Mouse (Mus musculus) heart, embryonic 11.5 days (tissue): ENCODE results near the gene Rap1b. TPM values are rescaled to one million over a fixed set of nuclear protein-coding genes. Genes with fewer than 3 reads are reported as not detected.

Experiments
- ATAC-seq: fragments of 200-750 bp; cut with Nextera tagmentation; replicated peaks from 2 replicates; pipeline ENCODE4 v1.8.0; 2017; ENCODE audit warnings: moderate library complexity; ENCODE audit not compliant: insufficient number of reproducible peaks, low FRiP score, low TSS enrichment
- H3K27ac ChIP-seq: fragments of 300-500 bp; sonication (generic); 2 replicates; pipeline ENCODE4 v1.5.1; 2014; ENCODE audit warnings: mild to moderate bottlenecking, low read depth, low read length
- H3K27me3 ChIP-seq: fragments of 300-500 bp; sonication (generic); 2 replicates; pipeline ENCODE4 v1.6.1; 2014; ENCODE audit warnings: mild to moderate bottlenecking, low read length, mixed read lengths; ENCODE audit not compliant: control insufficient read depth, insufficient read depth
- H3K36me3 ChIP-seq: fragments of 300-500 bp; sonication (generic); 2 replicates; pipeline ENCODE4 v1.6.1; 2014; ENCODE audit warnings: mild to moderate bottlenecking, low read length, moderate library complexity, mixed read lengths; ENCODE audit not compliant: control insufficient read depth, insufficient read depth
- H3K4me1 ChIP-seq: fragments of 300-500 bp; sonication (generic); 2 replicates; pipeline ENCODE4 v1.6.1; 2014; ENCODE audit warnings: low read length; ENCODE audit not compliant: control insufficient read depth, insufficient read depth
- H3K4me2 ChIP-seq: fragments of 300-500 bp; sonication (generic); 2 replicates; pipeline ENCODE4 v1.6.1; 2014; ENCODE audit warnings: mild to moderate bottlenecking, moderate library complexity
- H3K4me3 ChIP-seq: fragments of 300-500 bp; sonication (generic); 2 replicates; pipeline ENCODE4 v1.5.1; 2014; ENCODE audit warnings: low read depth, low read length
- H3K9ac ChIP-seq: fragments of 300-500 bp; sonication (generic); 2 replicates; pipeline ENCODE4 v1.6.1; 2014; ENCODE audit warnings: mild to moderate bottlenecking, low read depth, low read length, moderate library complexity
- H3K9me3 ChIP-seq: fragments of 300-500 bp; sonication (generic); replicated peaks from 2 replicates; pipeline ENCODE4 v1.6.1; 2016; ENCODE audit warnings: low read length; ENCODE audit not compliant: control insufficient read depth
- WGBS: fragments of 180-500 bp; shearing (Covaris S2); extraction: QIAGEN DNeasy Blood & Tissue Kit; methylation state at CpG from one replicate; pipeline ENCODE4 v1.1.7; 2014; ENCODE audit not compliant: insufficient replicate concordance; 5-methylcytosine and 5-hydroxymethylcytosine counted together
- polyA plus RNA-seq: library from polyadenylated mRNA; unstranded; fragments of >200 nt; fragmentation: Nextera tagmentation; extraction: Ambion mirVana; gene quantifications from 2 replicates; pipeline ENCODE4 v1.2.1, GENCODE M21; 2014

Rap1b gene
- polyA plus RNA-seq, 1 experiment from 2014 or later: 137 TPM

- H3K4me2 ChIP-seq: no peak overlapping the region
- 94% methylated on average over 17 of the region's 17 CpGs for whole genome bisulfite sequencing
- no peak overlapping the region for H3K9ac ChIP-seq
- no peaks in the 10 kb centered on the region for H3K27me3 ChIP-seq
- H3K4me1 ChIP-seq: no peaks in the 10 kb centered on the region
- ATAC-seq: no peak
- no peak overlapping the region for H3K4me3 ChIP-seq
- H3K36me3 ChIP-seq: peaks cover 34% of the 10 kb centered on the region
- H3K9me3 ChIP-seq: no peaks in the 10 kb centered on the region
- H3K27ac ChIP-seq: no peak overlapping the region
These were observed 73.3 kb downstream of the Rap1b start for GRCm38 (mm10) chr10:117772364-117773105.

DNA sequence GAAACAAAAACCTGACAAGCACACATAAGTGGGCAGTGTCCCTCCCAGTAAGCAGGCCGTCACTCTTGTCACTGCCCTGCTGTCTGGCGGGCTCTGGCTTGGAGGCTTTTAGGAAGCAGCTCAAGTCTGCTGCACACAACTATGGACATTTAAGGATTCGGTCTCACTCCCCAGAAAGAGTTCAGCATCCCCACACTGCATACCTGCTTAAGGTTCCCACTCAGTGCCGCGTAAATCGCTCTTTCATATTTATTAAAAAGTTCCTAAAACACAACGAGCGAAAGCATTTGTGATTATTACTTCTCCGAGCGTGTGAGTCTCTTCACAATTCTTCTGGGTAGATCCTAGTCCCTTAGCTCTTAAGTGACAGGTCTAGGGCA is 74.7 kb downstream of the Rap1b start:
- Histone ChIP-seq H3K4me2 (no peak overlapping the region), H3K9ac (no peak overlapping the region), H3K9me3 (no peaks in the 10 kb centered on the region), H3K36me3 (peaks cover 28% of the 10 kb centered on the region), H3K4me1 (no peaks in the 10 kb centered on the region), H3K4me3 (no peak overlapping the region), H3K27me3 (no peaks in the 10 kb centered on the region), H3K27ac (no peak overlapping the region)
- ATAC-seq: no peak
- WGBS: 94% methylated on average over 10 of the region's 10 CpGs

DNA sequence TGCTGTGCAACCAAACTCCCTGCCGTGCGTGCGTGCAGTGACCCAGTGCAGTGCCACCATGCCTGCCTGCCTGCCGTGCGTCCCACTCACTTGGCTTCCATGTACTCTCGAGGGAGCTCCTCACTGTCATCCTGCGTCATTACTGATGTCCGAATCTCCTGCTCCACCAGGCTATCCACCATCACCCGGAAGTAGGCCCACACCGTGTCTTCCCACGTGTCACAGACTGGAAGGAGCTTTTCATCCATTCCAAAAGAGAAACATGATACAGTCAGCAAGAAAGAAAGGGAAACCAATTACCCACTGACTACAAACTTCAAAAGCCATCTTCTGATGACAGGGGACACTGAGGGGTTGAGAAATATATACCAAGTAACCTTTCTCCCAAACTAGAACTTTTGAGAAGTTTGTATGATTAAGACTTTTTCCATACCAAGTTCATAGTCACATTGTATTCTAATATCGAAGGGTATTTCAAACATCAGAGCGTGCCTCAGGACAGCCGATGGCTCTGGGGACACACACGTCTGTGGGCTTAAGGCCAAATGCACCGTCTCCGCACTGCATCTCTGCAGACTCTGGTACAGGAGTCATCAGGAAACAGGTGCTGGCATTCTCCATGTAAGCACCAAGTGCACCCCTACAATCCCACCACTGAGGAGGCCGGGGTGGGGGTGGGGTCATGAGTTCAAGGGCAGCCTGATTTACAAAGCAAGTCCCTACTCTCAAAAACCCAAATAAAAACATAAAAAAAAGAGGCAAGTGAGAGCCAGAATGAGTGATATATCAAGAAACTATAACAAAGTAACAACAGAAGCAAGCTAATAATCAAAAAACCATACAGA is 75.3 kb downstream of the Rap1b start:
- ATAC-seq: no peak
- Histone ChIP-seq H3K27ac (no peak overlapping the region), H3K4me1 (no peaks in the 10 kb centered on the region), H3K36me3 (peaks cover 27% of the 10 kb centered on the region), H3K4me2 (no peak overlapping the region), H3K9ac (no peak overlapping the region), H3K9me3 (no peaks in the 10 kb centered on the region), H3K27me3 (no peaks in the 10 kb centered on the region), H3K4me3 (no peak overlapping the region)
- 93% methylated on average over 18 of the region's 18 CpGs for WGBS

- H3K27me3 ChIP-seq: no peaks in the 10 kb centered on the region
- no peaks in the 10 kb centered on the region for H3K4me1 ChIP-seq
- H3K9ac ChIP-seq: no peak overlapping the region
- H3K4me2 ChIP-seq: no peak overlapping the region
- H3K27ac ChIP-seq: no peak overlapping the region
- no peaks in the 10 kb centered on the region for H3K9me3 ChIP-seq
- 91% methylated on average over 9 of the region's 9 CpGs for WGBS
- H3K4me3 ChIP-seq: no peak overlapping the region
- no peak for ATAC-seq
- peaks cover 31% of the 10 kb centered on the region for H3K36me3 ChIP-seq
These were observed 76.1 kb downstream of the Rap1b start for GRCm38 (mm10) chr10:117769541-117770285.

DNA sequence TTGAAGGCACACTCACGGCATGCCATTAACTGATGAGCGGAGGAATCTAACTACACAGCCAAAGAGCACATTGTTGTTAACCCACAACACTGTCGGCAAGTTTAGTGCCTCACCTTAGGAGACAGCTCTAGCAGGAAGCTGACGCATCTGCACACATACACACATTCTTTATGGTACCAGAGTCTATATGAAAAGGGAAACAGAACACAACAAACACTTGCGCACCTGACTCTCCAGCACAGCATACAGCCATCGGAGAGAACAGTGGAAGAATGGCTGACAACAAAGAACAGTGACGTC is 77.7 kb downstream of the Rap1b start:
- no peaks in the 10 kb centered on the region for H3K27me3 ChIP-seq
- no peak overlapping the region for H3K4me3 ChIP-seq
- H3K9me3 ChIP-seq: no peaks in the 10 kb centered on the region
- H3K9ac ChIP-seq: no peak overlapping the region
- ATAC-seq: no peak
- H3K4me1 ChIP-seq: no peaks in the 10 kb centered on the region
- no peak overlapping the region for H3K4me2 ChIP-seq
- H3K27ac ChIP-seq: no peak overlapping the region
- H3K36me3 ChIP-seq: peaks cover 37% of the 10 kb centered on the region
- WGBS: 93% methylated on average over 7 of the region's 7 CpGs

- H3K27me3 ChIP-seq: no peaks in the 10 kb centered on the region
- no peak overlapping the region for H3K4me2 ChIP-seq
- no peak overlapping the region for H3K9ac ChIP-seq
- WGBS: 89% methylated on average over 10 of the region's 10 CpGs
- peaks cover 37% of the 10 kb centered on the region for H3K36me3 ChIP-seq
- H3K27ac ChIP-seq: no peak overlapping the region
- no peaks in the 10 kb centered on the region for H3K9me3 ChIP-seq
- ATAC-seq: no peak
- no peak overlapping the region for H3K4me3 ChIP-seq
- no peaks in the 10 kb centered on the region for H3K4me1 ChIP-seq
These were observed 78.3 kb downstream of the Rap1b start for GRCm38 (mm10) chr10:117767286-117768140.

DNA sequence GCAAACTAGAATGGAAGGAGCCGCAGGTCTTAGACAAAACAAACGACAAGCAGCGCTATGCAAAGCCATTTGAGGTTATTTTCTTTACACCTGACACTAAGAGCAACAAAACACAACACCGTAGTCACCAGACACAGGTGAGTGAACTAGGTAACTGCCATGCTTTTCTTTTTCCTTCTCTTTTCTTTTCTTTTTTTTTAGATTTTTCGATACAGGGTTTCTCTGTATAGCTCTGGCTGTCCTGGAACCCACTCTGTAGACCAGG is 79.0 kb downstream of the Rap1b start:
- WGBS: 92% methylated on average over 5 of the region's 5 CpGs
- H3K27ac ChIP-seq: no peak overlapping the region
- peaks cover 39% of the 10 kb centered on the region for H3K36me3 ChIP-seq
- no peaks in the 10 kb centered on the region for H3K4me1 ChIP-seq
- no peak for ATAC-seq
- H3K27me3 ChIP-seq: no peaks in the 10 kb centered on the region
- no peak overlapping the region for H3K4me2 ChIP-seq
- no peak overlapping the region for H3K4me3 ChIP-seq
- H3K9me3 ChIP-seq: no peaks in the 10 kb centered on the region
- H3K9ac ChIP-seq: no peak overlapping the region

DNA sequence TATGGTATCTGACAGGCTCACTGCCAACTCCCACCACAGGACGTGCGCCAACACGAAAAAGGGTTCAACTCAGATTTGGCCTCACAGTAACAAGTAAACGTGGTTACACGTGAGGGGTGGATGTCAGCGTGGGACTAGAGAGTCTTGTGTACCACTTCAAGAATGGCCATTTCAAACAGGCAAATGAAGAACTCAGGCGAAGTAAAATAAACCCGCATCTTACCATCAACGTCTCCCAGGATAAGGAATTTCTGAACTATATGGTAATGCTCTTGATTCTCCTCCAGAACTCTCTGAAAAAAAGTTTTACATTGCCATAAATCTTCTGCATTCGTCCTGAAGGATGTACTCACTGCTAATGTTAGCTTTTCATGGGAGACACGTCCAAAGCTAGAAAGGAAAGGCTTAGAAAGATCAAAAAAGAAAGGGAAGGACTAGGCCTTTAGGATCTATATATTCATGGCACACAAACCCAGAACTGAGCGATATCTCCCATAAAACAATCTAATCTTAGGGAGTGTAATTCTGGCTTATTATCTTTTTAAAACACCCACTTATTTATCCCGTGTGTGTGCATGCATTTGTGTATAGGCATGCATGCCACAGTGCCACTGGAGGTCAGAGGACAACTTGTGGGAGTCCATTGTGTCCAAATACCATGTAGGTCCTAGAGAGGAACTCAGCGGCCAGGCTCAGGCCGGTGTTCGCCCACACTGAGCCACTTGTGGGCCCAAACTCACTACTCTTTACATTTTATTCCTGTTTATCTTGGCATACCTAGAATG is 79.5 kb downstream of the Rap1b start:
- Histone ChIP-seq H3K36me3 (peaks cover 44% of the 10 kb centered on the region), H3K9me3 (no peaks in the 10 kb centered on the region), H3K27ac (no peak overlapping the region), H3K4me1 (no peaks in the 10 kb centered on the region), H3K9ac (no peak overlapping the region), H3K27me3 (no peaks in the 10 kb centered on the region), H3K4me2 (no peak overlapping the region), H3K4me3 (no peak overlapping the region)
- WGBS: 92% methylated on average over 16 of the region's 16 CpGs
- ATAC-seq: no peak
